Mouse (Mus musculus) hindbrain, embryonic 16.5 days (tissue): ENCODE measurements around the gene Gm9913. TPM values are rescaled to one million over a fixed set of nuclear protein-coding genes. Genes with fewer than 3 reads are reported as not detected.

Experiments
- ATAC-seq: fragments of 200-750 bp; cut with Nextera tagmentation; 2 replicates; pipeline ENCODE4 v1.8.0; 2017; ENCODE audit warnings: moderate TSS enrichment, moderate library complexity
- H3K27ac ChIP-seq: fragments of 300-500 bp; sonication (generic); 2 replicates; pipeline ENCODE4 v1.5.1; 2014; ENCODE audit warnings: low read depth, mild to moderate bottlenecking, control low read depth, low read length, moderate library complexity
- H3K27me3 ChIP-seq: fragments of 300-500 bp; sonication (generic); replicated peaks from 2 replicates; pipeline ENCODE4 v1.6.1; 2014; ENCODE audit warnings: low read length; ENCODE audit not compliant: control insufficient read depth, insufficient read depth
- H3K36me3 ChIP-seq: fragments of 300-500 bp; sonication (generic); 2 replicates; pipeline ENCODE4 v1.6.1; 2014; ENCODE audit warnings: mild to moderate bottlenecking, low read length, moderate library complexity, mixed read lengths; ENCODE audit not compliant: control insufficient read depth, insufficient read depth
- H3K4me1 ChIP-seq: fragments of 300-500 bp; sonication (generic); 2 replicates; pipeline ENCODE4 v1.6.1; 2014; ENCODE audit warnings: low read depth, low read length; ENCODE audit not compliant: control insufficient read depth, insufficient read depth
- H3K4me2 ChIP-seq: fragments of 300-500 bp; sonication (generic); 2 replicates; pipeline ENCODE4 v1.6.1; 2014; ENCODE audit warnings: mild to moderate bottlenecking, low read length, control low read depth, moderate library complexity
- H3K4me3 ChIP-seq: fragments of 300-500 bp; sonication (generic); 2 replicates; pipeline ENCODE4 v1.5.1; 2014; ENCODE audit warnings: mild to moderate bottlenecking, low read length, control low read depth, moderate library complexity
- H3K9ac ChIP-seq: fragments of 300-500 bp; sonication (generic); 2 replicates; pipeline ENCODE4 v1.6.1; 2014; ENCODE audit warnings: low read depth, mild to moderate bottlenecking, control low read depth, low read length, moderate library complexity
- H3K9me3 ChIP-seq: fragments of 300-500 bp; sonication (generic); 2 replicates; pipeline ENCODE4 v1.6.1; 2014; ENCODE audit warnings: mild to moderate bottlenecking, low read length, moderate library complexity; ENCODE audit not compliant: control insufficient read depth
- WGBS: fragments of 180-500 bp; shearing (Covaris S2); extraction: QIAGEN DNeasy Blood & Tissue Kit; methylation state at CpG from one replicate; pipeline ENCODE4 v1.1.7; 2014; 5-methylcytosine and 5-hydroxymethylcytosine counted together
- polyA plus RNA-seq: library from polyadenylated mRNA; unstranded; fragments of >200 nt; fragmentation: Nextera tagmentation; extraction: Ambion mirVana; gene quantifications from 2 replicates; pipeline ENCODE4 v1.2.1, GENCODE M21; 2015

Gene Gm9913
- polyA plus RNA-seq, 1 experiment from 2014 or later, result 0.08 TPM

DNA sequence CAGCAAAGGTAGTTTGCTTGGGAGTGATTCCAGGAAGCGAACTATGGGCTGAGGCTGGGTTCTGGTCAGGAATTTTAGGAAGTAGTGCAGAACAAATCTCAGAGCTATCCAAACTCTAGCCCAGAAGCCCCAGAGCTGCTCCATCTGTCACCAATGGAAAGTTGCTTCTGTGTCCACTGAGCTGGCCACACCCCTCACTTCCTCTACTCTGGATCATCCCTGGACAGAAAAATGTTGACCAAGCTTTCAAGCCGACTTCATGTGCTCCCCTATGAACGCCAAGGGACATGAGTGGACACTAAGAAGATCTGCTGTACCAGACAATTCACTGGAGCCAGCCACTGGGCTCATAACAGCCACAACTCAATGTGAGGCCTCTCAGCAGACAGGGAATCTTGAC is 28.7 kb upstream of the Gm9913 start:
- 84% methylated on average over 3 of the region's 3 CpGs for WGBS
- ATAC-seq, result no peak
- H3K27me3 ChIP-seq, result no peaks in the 10 kb centered on the region
- no peak overlapping the region for H3K9ac ChIP-seq
- no peaks in the 10 kb centered on the region for H3K9me3 ChIP-seq
- H3K36me3 ChIP-seq, result no peaks in the 10 kb centered on the region; the same call in 1 of the 2 replicates
- H3K4me3 ChIP-seq, result no peak overlapping the region
- H3K27ac ChIP-seq, result no peak overlapping the region
- no peaks in the 10 kb centered on the region for H3K4me1 ChIP-seq
- no peak overlapping the region for H3K4me2 ChIP-seq

DNA sequence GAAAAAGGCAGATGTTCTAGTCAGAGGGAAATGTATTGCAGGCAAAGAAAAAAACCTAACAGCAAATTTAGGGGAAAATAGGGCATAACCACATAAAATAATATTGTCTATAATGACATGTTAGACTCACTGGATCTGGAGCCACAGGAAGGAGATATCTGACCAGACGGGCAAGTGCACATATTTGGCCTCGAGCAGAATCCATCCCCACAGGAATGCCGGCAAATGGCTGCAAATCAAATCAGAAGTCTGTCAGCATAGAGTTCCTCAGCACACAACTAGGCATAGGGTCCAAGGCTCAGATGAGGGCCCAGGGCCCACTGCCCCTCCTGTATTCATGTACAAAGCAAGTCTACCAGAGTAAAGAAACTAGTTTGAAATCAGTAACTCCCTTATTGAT is 27.5 kb upstream of the Gm9913 start:
- Histone ChIP-seq H3K36me3 (no peaks in the 10 kb centered on the region; the same call in 1 of the 2 replicates), H3K27ac (no peak overlapping the region), H3K4me1 (no peaks in the 10 kb centered on the region), H3K4me3 (no peak overlapping the region), H3K9ac (no peak overlapping the region), H3K4me2 (no peak overlapping the region), H3K27me3 (no peaks in the 10 kb centered on the region), H3K9me3 (no peaks in the 10 kb centered on the region)
- WGBS, result 93% methylated on average over 3 of the region's 3 CpGs
- ATAC-seq, result no peak

DNA sequence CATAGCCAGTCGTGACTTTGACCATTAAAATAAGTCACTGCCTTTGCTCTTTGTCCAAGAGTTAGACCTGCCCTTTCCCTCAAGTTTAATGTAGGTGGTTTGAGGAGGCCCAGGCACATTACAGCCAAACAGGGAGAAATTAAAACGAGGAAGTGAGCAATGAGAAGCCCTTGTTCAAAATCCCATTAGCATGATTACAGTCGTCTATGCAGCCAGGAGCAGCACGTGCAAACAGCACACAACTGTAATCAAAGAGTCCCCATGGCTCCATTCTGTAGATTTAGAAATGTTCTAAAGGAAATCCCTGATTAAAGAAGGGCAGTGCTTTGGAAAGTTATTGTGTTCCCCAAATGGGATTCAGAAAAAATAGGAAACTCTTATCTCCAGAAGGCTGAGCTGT is 26.2 kb upstream of the Gm9913 start:
- H3K36me3 ChIP-seq, result no peaks in the 10 kb centered on the region
- ATAC-seq, result no peak
- no peak overlapping the region for H3K27ac ChIP-seq
- H3K27me3 ChIP-seq, result no peaks in the 10 kb centered on the region
- no peak overlapping the region for H3K4me3 ChIP-seq
- H3K9ac ChIP-seq, result no peak overlapping the region
- H3K4me2 ChIP-seq, result no peak overlapping the region
- 65% methylated on average over 4 of the region's 4 CpGs for WGBS
- H3K9me3 ChIP-seq, result no peaks in the 10 kb centered on the region
- no peaks in the 10 kb centered on the region for H3K4me1 ChIP-seq

DNA sequence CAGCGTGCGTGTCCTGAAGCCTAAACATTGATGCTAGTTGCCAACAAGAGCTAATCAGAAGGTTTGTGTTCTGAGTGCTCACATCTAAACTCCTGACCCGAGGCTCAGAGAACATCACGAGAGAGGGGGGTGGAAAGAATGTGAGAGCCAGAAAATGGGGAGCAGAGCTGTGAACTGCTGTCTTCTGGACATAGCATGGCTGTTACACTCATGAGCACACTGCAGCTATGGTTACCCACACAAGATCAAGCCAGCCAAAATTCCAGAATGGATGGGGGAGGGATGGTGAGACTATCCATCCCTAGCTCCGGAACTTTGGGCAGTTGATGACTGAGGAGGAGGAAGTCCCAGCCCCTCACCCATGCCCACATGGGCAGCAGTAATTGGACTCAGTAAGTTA is 24.8 kb upstream of the Gm9913 start:
- no peak for ATAC-seq
- H3K27me3 ChIP-seq, result no peaks in the 10 kb centered on the region
- no peak overlapping the region for H3K4me3 ChIP-seq
- 88% methylated on average over 5 of the region's 5 CpGs for WGBS
- no peak overlapping the region for H3K4me2 ChIP-seq
- no peak overlapping the region for H3K27ac ChIP-seq
- no peaks in the 10 kb centered on the region for H3K9me3 ChIP-seq
- no peak overlapping the region for H3K9ac ChIP-seq
- H3K4me1 ChIP-seq, result no peaks in the 10 kb centered on the region
- H3K36me3 ChIP-seq, result no peaks in the 10 kb centered on the region

DNA sequence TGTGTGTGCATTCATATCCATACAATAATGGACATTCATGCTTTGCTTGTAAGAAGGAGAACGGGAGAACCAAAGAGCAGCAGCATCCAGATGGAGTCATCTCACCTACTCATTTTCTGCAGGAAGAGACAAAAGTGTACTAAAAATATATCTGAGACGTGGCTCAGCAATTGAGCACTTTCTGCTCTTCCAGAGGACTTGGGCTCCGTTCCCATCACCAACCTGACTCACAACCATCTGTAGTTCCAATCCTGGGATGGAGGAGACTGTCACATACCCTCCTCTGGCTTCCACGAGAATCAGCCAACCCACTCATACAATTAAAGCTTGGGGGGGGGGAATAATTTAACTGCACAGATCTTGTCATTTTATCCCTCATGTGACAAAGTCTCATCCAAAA is 23.8 kb upstream of the Gm9913 start:
- Histone ChIP-seq H3K4me2 (no peak overlapping the region), H3K36me3 (no peaks in the 10 kb centered on the region), H3K4me1 (no peaks in the 10 kb centered on the region), H3K27me3 (no peaks in the 10 kb centered on the region), H3K27ac (no peak overlapping the region), H3K9ac (no peak overlapping the region), H3K4me3 (no peak overlapping the region), H3K9me3 (no peaks in the 10 kb centered on the region)
- 83% methylated on average over 4 of the region's 4 CpGs for WGBS
- no peak for ATAC-seq

DNA sequence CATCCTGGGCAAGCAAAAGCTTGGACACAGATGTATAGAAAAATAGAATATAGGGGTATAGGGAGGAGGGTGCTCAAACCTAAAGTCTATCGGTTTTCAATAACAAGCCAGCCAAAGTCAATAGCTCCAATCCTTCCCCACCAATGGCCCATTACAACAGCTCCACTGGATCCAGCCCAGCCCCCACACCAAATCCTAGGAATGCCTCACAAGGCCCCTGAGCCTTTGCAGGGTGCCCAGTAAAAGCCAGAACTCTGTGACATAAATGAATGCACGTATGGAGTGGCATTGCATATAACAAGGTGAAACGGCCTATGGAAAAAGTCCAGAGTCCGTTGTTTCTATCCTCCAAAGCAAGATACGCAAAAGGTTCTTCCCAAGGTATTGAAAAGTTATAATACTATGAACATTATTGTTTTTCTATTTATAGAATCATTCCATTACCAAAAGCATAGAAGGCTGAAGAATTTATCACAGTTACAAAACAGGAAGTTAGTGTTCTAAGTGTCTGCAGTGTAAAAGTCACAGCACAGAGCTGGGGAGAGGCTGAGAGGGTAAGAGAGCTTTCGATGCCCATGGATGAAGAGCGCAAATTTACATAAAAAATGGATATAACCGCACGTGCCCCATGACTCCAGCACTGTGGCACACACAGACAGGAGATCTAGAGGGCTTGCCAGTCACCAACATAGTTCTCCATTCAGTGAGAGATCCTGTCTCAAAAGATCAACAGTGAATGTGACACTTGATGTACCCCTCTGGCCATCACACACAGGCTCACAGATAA is 23.2 kb upstream of the Gm9913 start:
- Histone ChIP-seq H3K27ac (no peak overlapping the region), H3K4me3 (no peak overlapping the region), H3K4me2 (no peak overlapping the region), H3K4me1 (no peaks in the 10 kb centered on the region), H3K9ac (no peak overlapping the region), H3K27me3 (no peaks in the 10 kb centered on the region), H3K9me3 (no peaks in the 10 kb centered on the region), H3K36me3 (no peaks in the 10 kb centered on the region)
- 92% methylated on average over 9 of the region's 9 CpGs for WGBS
- ATAC-seq, result no peak

DNA sequence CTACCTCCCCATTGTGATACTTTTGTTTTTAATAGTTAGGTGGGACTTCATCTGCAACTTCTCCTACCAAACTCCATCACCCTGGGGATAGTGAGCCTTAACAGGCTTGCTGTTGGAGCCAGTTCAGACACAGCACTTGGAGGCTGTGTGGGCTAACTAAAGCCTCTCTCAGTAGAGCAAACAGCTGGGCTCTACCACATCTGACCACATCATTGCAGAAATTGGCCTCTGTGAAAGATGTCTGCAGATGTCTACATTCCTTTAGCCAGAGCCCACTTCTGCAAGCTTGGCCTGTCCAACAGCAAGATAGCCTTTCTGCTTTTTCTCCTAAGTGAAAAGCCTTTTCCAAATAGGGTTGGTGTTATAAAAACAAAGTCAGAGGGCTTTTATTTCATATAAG is 20.7 kb upstream of the Gm9913 start:
- H3K9ac ChIP-seq, result no peak overlapping the region
- H3K4me3 ChIP-seq, result no peak overlapping the region
- no peaks in the 10 kb centered on the region for H3K9me3 ChIP-seq
- no peak overlapping the region for H3K27ac ChIP-seq
- ATAC-seq, result no peak
- no peak overlapping the region for H3K4me2 ChIP-seq
- no peaks in the 10 kb centered on the region for H3K36me3 ChIP-seq
- no peaks in the 10 kb centered on the region for H3K27me3 ChIP-seq
- no peaks in the 10 kb centered on the region for H3K4me1 ChIP-seq

DNA sequence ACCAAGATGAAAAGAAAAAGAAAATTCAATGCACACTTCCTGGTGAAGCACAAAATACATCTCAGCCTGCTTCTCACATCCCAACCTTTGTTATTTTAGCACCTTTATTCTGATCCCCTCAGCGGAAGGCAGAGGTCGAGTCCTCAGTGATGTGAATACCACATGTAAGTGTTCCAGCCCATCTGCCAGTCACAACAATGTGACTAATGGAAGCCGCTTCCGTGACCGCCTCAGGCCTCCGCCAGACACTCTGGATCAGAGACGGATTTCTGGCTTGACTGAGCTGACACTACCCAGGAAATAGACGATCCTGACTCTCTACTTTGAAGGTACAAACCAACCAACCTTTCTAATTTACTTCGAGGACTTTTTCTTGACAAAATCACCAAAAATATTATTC is 20.0 kb upstream of the Gm9913 start:
- Histone ChIP-seq H3K27me3 (no peaks in the 10 kb centered on the region), H3K4me2 (no peak overlapping the region), H3K9me3 (no peaks in the 10 kb centered on the region), H3K4me3 (no peak overlapping the region), H3K36me3 (no peaks in the 10 kb centered on the region), H3K27ac (no peak overlapping the region), H3K9ac (no peak overlapping the region), H3K4me1 (no peaks in the 10 kb centered on the region)
- WGBS, result 88% methylated on average over 9 of the region's 9 CpGs
- no peak for ATAC-seq

DNA sequence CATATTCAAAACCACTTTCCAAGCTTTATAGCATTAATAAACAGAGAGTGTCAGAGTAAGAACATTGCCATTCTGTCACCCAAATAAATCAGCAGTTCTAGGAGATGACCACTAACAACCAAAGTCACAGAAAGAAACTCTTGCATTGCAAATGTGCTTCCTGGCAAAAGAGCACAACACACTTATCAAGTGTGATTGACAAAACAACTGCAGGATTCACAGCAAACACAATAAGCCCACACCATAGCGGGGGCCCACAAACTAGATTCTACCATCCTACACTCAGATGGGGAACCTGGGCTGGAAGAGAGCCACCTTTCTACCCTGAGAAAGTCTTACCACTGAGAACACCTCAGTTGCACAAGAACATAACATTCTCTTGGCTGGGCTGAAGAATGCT is 14.9 kb upstream of the Gm9913 start:
- no peak overlapping the region for H3K4me3 ChIP-seq
- no peak for ATAC-seq
- no peak overlapping the region for H3K27ac ChIP-seq
- 100% methylated on average over 1 of the region's 1 CpGs for WGBS
- H3K9ac ChIP-seq, result no peak overlapping the region
- no peaks in the 10 kb centered on the region for H3K27me3 ChIP-seq
- no peaks in the 10 kb centered on the region for H3K4me1 ChIP-seq
- no peaks in the 10 kb centered on the region for H3K9me3 ChIP-seq
- no peaks in the 10 kb centered on the region for H3K36me3 ChIP-seq
- no peak overlapping the region for H3K4me2 ChIP-seq
